Mouse (Mus musculus) adrenal gland (tissue): ENCODE results near the gene Gzf1.

Source experiments
- intact Hi-C: fragments of 180-260 bp; cut with DNase I; formaldehyde crosslinking; loops from one replicate; pipeline ENCODE4 v1.15.1; 2025
- long read RNA-seq, 2 experiments: library from polyadenylated mRNA; unstranded; transcript quantifications; one replicate each; pipeline ENCODE4 v2.0.0; 2020; ENCODE audit warnings: borderline replicate concordance in 1 of 2; ENCODE audit not compliant: insufficient replicate concordance in 1 of 2

Gene Gzf1
- long read RNA-seq, experiment 1, partial matches to known transcripts = 5 of 8 reads
- long read RNA-seq, experiment 1, other reads (novel, unspliced or antisense) = 3 of 8 reads
- long read RNA-seq, experiment 2, full-length matches to known transcripts = 2 of 28 reads
- long read RNA-seq, experiment 2, partial matches to known transcripts = 22 of 28 reads
- long read RNA-seq, experiment 2, other reads (novel, unspliced or antisense) = 4 of 28 reads

DNA sequence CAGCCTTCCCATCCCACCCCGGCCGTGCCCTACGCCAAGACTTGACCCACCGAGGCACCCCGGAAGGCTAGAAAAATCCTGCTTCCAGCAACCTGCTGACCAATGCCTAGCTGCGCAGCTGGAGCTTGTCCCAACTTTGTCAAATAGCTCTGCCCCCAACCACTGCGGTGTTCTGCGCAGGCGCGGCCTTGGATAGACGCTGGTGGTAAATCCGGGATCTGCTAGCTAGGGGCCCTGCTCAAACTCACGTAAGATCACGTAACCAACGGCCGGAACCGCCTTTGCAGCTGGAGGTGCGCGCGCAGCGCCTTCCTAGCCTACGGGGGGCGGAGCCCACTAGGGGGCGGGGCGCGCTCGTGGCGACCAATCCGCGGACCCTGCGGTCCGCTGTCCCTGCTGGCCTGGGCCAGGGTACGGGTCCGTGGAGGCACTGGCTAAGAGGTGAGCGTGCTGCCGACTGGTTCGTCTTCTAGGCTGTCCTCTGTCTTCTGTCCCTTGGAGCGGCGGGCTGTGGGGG, at the start of gene Gzf1:
TSS of gene Gzf1 (plus strand) at position 249 of the 517 bp plus-strand sequence.
- intact Hi-C loops = no loop called here

DNA sequence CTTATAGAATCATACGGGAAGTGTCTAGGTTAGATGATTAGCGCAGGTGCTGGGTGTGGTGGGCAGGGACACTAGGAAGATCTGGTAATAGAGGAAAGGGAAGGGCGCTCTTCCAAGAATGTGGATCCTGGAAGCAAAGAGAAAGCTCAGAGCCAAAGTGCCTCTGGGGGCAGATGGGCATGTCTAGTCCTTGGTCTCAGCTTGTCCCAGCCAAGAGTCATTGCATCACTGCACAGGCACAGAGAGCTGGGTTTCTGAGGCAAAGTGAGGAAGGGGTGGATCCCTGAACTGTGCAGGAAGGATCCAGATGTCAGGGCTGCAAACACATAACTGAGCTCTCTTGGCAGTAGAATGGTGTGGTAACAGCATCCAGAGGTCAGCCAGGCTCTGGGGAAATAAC, 49.2 kb upstream of the Gzf1 start:
- intact Hi-C loops = no loop called here

DNA sequence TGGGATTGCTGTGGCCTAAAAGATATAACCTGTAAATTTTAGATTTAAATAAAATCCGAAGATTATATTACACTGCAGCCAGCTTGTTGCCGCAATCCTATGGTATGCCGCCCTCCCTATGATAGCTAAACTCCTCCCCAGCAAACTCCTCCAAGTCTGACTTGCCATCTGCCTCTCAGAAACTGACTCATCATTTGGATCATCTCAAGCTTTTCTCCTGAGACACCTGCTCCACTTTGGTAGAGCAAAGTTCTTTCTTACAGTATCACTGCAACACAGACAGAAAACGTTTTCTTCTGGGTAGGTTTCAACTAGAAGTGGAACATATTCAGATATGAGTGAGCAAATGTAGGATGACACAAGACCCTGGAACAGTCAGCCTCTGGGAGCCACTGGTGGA, 46.4 kb upstream of the Gzf1 start:
- intact Hi-C loops = no loop called here

DNA sequence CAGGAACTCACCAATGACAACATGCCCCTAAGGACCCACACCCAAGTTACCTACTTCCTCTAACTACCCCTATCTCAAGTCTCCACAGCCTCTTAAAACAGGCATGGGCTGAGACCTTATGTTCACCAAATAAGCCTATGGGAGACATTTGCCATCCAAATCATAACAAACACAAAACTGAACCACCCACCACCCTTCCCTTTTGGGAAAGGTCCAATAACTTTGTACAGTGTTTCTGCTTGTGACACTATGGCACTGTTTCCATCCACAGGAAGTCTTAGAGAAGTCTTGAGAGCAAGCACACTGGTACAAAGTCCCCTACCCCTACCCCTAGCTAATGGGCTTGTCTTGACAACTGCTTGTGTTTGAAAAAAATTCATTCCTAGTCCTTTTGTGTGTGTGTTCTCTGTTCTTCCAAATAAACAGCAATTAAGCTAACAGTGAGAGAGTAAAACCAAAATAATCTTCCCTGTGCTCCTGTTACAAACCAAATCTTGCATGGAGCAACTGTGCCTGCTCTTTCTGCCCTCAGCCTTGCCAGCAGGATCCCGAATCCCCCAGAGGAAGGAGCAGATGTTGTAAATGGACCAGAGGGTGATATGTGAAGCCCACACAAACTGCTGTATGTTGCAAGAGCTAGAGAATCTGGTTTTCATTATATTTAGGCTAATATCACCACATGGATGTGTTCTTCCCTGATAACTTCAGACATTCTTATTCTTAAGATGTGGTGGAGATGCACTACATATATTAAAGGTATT, 38.0 kb upstream of the Gzf1 start:
- intact Hi-C loops = no loop called here

DNA sequence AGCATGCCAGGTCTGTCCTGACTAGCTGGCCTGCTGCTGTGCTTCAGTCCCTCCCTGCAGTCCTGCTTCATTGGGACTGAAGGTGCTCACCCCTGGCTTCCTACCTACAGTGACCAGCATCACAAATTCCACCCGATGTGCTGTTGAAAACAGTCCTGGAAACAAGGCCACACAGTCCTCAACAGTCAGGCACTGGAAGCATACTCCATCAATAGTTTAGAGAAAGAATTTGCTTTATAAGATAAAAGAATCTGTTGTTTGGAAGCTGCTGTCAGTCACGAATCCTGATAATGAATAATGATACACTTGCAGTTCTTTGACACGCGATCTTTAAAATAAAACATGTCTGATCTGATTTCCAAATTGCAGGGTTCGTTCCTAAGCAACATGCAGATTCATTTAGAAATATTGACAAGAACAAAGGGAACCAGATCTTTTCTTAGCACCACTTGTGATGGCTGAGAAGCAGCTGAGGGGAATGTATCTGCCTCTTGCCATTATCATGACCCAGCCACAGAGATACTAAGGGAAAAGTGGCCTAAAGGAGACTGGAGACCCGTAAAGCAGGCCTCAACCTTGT, 36.3 kb upstream of the Gzf1 start:
- intact Hi-C loops = no loop called here

DNA sequence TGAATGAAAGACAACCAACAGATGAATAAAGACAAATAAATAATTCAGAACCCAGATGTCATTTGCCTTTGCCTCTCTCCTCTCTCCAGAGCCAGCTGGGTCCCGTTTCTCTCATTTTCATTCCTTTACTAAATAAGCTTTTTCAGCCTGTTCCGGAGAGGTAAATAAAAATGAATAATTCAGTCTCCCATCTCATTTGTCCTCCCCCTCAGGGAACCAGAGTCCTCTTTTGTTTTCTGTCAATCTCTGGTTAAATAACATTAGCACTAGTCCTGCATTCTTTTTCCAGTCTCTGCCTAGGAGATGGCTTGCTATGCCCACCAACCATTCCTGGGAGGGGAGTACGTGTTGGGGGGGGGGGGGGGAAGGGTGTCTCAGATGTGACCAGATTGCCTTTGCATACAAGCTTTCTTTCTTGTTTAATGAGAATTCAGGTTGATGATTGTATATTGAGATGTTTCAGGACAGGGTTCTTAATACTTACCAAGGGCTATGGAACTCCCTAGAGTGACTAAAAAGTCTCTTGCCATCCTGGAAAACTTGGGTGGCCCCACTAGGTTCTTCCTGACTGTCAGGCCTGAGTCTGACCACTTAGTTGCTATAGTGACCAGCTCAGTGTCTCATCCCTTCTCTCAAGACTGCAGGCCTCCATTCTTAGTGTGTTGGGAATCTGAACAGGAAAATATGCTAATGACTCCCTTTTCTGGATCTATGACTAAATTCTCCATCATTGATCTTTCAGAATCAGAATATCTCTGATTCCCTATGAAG, 30.1 kb upstream of the Gzf1 start:
- intact Hi-C loops = loop anchor here (5.0 kb wide), 1 partner anchor 68 kb away; no protein-coding TSS in a partner anchor

DNA sequence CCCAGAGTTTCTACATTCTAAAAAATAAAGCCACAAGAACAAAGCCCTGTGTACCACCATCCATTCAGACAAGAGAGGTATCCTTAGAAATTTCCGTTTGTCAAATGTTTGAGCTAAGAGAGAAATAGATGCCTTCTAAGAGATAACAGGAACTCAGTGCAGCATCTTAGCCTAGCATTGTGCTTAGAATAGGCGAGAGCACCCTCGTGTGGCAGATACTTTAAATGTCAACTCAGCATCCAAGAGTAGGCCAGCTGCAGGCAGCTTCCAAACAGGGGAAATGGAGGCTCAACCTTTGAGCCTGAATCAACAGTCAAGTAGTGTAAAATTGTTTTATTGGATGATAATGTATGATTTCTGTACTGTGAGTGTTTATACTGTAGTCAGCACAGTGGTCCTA, 25.9 kb upstream of the Gzf1 start:
- intact Hi-C loops = loop anchor here (5.0 kb wide), 3 partner anchors 73 to 533 kb away; partner anchors contain the start of gene Thbd

DNA sequence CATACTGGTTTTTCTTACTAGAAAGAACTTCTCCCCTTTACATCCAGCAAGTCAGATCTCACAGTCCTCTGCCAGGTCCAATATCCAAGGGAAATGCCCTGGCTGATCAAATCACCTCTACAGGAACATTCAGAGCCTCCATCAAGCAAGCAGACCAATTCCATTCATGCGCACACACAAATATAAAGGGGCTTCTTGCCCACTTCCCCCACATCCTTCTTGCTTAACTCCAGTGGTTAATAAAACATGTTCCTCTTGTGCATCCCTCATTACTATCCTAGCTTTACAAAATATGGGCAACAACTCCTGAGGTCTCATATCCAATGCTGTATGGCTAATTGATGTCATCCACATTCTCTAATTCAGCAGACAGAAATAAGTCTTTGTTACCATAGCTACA, 17.4 kb upstream of the Gzf1 start:
- intact Hi-C loops = no loop called here

DNA sequence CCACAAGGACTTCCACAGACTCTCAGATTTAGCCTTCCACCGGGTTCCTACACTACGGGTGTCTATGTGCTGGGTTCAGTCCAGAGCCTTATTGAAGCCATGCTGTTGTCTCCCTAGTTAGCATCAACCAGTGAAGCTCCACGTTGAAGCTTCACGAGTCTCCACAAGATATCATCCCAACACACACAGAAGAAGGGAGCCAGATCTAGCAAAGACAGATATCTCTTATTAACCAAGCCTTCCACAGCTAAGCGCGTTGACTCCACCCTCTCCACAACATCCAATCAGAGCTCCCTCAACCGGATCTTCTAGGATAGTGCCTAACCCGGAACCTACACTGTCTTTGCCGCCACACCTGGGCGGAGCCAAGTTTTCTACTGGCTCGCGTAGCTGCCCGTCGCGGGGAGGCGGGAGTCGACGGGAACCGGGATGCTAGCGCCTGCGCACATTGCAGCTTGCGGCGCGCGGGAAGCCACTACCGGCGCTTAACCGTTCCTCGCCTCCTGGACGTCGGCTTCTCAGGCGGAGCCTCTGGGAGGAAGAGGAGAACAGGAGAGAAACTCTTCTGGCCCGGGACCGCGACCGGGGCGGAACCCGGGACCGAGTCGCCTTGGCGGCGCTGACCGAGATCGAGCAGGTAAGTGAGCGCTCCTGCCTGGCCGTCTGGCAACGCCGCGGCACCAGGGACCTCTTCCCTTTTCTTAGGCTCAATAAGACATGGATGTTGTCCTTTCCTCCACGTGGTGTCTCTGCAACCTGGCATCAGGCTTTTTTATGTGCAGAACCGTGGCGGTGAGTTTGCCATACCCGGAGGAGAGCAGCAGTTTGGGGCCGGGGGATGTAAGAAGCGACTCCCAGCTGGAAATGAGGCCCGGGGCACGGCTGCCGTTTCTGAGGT, 8.4 kb upstream of the Gzf1 start, which contains the start of gene Nxt1:
TSS of gene Nxt1 (plus strand) at position 403 of the 898 bp plus-strand sequence.
- intact Hi-C loops = no loop called here

DNA sequence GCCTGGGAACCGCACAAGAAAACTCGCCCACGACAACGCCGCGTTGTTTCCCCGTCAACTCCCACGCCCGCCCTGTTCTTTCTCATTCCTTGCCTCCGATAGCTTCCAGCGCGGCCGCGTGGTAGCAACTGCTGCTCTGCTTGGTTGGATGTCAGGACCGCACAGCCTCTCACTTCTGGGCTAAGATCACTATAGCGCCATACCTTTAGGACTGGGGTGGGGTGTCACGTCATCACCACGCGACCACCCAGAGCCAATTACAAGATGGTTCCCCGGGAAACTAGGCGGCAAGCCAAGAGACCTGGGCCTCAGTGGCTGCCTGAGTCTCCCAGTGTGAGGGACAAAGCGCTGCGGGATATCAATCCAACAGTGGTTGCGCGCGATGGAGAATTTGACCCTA, 3.0 kb upstream of the Gzf1 start:
- intact Hi-C loops = no loop called here

DNA sequence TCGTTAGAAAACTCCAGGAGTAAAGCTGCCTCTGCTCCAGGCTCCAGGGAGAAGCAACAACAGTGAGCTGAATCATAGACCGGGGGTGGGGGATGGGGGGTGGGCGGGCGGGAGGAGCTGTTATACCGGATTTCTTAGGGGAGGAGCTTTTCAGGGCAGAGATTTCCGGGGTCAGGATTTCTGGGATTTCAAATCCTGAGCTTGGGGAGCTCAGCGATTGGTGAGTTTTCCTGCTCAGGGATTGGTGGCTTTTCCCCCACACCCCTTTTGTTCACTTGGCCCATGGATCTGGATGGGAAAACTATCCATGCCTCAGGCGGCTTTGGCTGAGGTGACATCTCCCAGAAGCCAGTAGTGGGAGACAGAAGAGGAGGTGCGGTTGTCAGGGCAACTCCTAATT, 1.5 kb upstream of the Gzf1 start:
- intact Hi-C loops = no loop called here

DNA sequence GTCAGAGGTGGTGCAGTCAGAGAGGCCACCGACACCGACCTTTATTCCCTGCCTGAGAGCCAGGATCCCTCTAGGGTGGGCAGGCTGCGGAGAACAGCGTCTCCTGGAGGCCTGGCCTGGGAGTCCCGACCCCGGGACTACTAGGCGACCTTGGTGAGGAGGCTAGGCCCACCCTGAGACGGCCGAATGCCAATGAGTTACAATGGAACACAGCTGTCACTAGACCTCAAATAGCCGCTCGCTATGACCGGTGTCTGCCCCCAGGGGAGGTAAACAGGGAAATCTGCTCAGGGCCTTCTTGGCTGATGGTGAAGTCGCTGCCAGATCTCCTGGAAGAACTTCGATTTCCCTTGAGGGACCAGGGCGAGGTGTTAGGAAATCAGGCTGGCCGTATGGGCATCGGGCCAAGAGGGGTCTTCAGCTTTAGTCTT, 653 bp downstream of the Gzf1 start:
- intact Hi-C loops = no loop called here

DNA sequence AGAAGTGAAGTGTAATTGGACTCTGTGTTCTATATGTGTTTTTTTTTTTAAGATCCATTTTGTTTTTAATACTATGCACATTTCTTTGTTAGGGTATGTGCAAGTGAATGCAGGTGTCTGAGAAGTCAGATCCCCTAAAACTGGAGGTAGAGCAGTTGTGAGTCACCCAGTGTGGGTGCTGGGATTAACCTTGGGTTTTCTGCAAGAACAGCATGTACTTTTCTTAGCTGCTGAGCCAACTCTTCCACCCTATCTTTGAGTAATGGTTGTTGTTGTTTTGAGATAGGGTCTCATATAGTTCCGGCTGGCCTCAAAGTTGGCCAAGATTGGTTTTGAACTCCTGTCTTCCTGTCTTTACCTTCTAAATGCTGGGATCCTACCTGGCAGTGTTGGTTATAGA, 2.2 kb downstream of the Gzf1 start:
- intact Hi-C loops = no loop called here

DNA sequence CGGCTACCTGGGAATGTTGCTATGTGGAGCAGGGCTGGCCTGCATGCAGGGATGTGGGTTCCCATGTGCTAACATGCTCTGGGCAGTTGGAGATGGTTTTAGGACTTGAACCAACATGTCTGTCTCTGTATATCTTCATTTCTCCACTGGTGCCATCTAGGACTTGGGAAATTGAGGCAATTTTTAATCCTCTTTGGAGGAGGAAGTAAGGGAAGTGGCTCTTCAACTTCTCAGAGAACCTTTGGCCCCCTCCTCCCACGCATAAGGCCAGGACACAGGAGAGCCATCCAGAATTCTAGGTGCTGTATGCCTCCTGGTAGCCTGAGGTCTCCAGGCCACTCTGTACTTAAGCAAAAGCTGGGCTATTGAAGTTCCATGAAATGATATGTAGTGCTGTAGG, 4.1 kb downstream of the Gzf1 start:
- intact Hi-C loops = no loop called here

DNA sequence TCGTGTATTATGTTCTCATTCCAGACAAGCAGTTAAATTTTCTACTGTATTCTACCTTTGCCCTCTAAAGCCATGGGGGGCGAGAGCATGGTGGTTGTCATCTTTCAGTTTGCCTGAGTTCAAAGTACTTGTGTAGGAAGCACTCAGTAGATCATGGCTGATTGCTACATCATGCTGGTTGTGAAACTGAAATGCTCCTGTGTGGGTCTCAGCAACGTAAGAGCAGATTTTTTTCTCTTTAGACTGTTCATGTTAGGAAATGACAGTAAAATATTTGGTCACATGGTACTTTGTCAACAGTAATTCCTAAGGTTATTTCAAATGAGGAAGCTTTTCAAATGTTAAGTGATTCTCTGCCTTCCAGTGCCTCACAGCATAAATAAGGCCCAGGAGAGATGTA, 4.9 kb downstream of the Gzf1 start:
- intact Hi-C loops = no loop called here

DNA sequence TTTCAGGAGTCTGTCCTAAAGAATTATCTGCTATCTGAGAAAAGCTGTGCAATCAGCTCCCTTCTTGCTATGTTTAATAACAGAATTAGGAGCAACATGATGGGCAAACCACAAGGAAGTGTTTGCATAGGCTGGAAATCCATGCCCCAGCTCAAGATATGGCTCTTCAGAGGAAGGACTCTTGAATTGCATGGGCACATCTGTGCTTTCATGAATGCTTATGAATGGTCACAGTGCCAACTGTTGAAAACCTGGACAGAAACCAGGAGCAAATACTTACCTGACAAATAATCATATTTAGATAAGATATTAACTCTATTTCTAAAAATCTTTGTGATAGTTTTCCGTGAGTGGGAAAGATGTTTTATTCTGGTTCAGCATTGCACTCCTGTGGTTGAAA, 6.0 kb downstream of the Gzf1 start:
- intact Hi-C loops = no loop called here

DNA sequence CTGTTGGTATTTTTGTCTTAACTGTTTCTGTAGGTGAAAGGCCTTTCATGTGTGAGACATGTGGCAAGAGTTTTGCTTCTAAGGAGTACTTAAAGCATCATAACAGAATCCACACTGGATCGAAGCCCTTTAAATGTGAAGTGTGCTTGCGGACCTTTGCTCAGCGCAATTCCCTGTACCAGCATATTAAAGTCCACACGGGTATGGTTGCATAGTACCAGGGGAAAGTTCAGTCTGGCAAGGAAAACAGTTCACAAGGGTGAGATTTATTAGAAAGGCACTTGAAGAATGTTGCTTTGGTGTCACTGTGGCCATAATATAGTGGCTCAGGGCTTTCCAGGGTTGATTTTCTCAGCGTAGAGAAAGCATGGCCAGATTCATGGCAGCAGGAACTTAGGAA, 7.1 kb downstream of the Gzf1 start:
- intact Hi-C loops = no loop called here

DNA sequence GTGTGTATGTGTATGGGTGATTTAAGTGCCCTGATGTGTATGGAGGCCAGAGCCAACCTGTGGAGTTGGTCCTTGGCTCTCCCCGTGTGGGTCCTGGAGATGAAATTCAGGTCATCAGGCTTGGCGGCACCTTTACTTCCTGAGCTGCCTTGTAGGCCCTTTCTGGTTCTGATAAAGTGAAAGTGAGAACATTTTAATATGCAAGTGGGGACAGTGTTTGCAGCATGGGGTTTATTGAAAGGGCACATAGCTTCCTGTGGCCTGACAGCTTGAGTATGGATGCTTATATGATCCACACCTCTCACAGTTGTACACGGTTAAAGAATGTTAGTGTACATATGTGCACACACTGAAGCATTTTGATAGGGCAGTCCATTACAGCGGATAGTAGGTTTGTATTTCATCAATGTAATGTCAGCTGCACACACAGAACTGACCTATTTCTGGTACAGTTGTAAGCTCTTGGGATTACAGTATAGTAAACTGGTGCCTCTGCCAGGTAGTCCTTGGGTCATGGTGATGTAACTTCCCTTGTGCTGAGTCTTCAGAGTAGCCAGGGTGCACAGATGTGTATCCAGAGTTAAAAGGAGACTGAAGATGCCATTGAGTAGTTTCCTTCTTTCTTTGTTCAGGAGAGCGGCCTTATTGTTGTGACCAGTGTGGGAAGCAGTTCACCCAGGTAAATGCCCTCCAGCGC, 8.8 kb downstream of the Gzf1 start:
- intact Hi-C loops = no loop called here

DNA sequence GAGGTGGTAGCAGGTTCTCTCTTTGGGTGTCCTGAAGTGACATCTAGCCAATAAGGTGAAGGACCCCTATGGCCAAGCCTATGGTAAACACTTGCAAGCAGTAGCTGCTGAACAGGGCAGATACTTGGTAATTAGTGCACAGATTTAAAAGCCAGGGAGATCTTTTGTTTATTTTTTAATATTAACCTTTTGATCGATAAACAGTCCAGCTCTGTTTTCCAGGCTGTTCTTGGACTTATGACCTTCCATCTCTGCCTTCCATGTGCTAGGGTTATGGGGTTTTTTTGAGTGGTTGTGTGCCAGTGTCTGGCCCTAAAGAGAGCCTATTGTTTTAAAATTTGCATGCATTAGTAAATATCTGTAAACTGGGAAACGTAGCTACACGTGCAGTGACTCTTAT, 9.5 kb downstream of the Gzf1 start:
- intact Hi-C loops = no loop called here

DNA sequence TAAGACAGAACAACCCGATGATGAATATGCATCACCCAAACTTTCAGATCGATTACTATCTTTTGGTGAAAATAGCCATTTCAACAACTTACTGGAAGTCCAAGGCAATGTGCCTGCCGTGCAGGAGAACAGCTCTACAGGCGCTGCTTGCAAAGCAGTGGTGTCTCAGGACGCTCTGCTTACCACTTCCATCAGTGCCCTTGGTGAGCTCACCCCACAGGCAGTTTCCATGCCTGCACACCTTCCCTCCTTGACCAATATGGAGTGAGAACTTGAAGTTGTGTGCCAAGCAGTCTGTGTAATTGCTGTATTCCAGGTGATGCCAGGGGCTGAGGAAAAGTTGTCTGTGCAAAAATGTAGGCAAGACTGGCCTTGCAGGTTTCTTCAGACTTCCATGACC, 10.0 kb downstream of the Gzf1 start:
- intact Hi-C loops = no loop called here
